Mouse (Mus musculus) limb, embryonic 12.5 days (tissue): Measurements from ENCODE around the gene Nlrp9b. TPM values are rescaled to one million over a fixed set of nuclear protein-coding genes. Genes with fewer than 3 reads are reported as not detected.
"Not testable (repeated sequence)": the region's sequence is repeated elsewhere in the genome, so short reads cannot be mapped to it uniquely, and the experiment has no call there.

ENCODE experiments used
- ATAC-seq: fragments of 200-750 bp; cut with Nextera tagmentation; 2 replicates; pipeline ENCODE4 v1.8.0; 2017; ENCODE audit warnings: low read depth, moderate TSS enrichment; ENCODE audit not compliant: insufficient number of reproducible peaks, insufficient read depth, low FRiP score, low TSS enrichment
- H3K27ac ChIP-seq: fragments of 300-500 bp; sonication (generic); 2 replicates; pipeline ENCODE4 v1.5.1; 2016; ENCODE audit warnings: mild to moderate bottlenecking, moderate library complexity
- H3K27me3 ChIP-seq: fragments of 300-500 bp; sonication (generic); 2 replicates; pipeline ENCODE4 v1.6.1; 2016; ENCODE audit warnings: mild to moderate bottlenecking, moderate library complexity
- H3K36me3 ChIP-seq: fragments of 300-500 bp; sonication (generic); 2 replicates; pipeline ENCODE4 v1.6.1; 2016; ENCODE audit warnings: mild to moderate bottlenecking, moderate library complexity
- H3K4me1 ChIP-seq: fragments of 300-500 bp; sonication (generic); replicated peaks from 2 replicates; pipeline ENCODE4 v1.6.1; 2016
- H3K4me2 ChIP-seq: fragments of 300-500 bp; sonication (generic); 2 replicates; pipeline ENCODE4 v1.6.1; 2016; ENCODE audit warnings: mild to moderate bottlenecking, moderate library complexity
- H3K4me3 ChIP-seq: fragments of 300-500 bp; sonication (generic); replicated peaks from 2 replicates; pipeline ENCODE4 v1.5.1; 2016; ENCODE audit warnings: mild to moderate bottlenecking
- H3K9ac ChIP-seq: fragments of 300-500 bp; sonication (generic); replicated peaks from 2 replicates; pipeline ENCODE4 v1.6.1; 2016; ENCODE audit warnings: mild to moderate bottlenecking, moderate library complexity
- H3K9me3 ChIP-seq: fragments of 300-500 bp; sonication (generic); 2 replicates; pipeline ENCODE4 v1.6.1; 2016; ENCODE audit warnings: mild to moderate bottlenecking, moderate library complexity
- WGBS: fragments of 180-500 bp; shearing (Covaris S2); methylation state at CpG from one replicate; pipeline ENCODE4 v1.1.7; 2016; 5-methylcytosine and 5-hydroxymethylcytosine counted together
- polyA plus RNA-seq: library from polyadenylated mRNA; unstranded; fragments of >200 nt; fragmentation: Nextera tagmentation; extraction: Ambion mirVana; gene quantifications from 2 replicates; pipeline ENCODE4 v1.2.1, GENCODE M21; 2016

Nlrp9b gene
- not detected in 2 replicates for polyA plus RNA-seq

- H3K4me1 ChIP-seq, H3K36me3 ChIP-seq, H3K4me2 ChIP-seq, H3K4me3 ChIP-seq, H3K9ac ChIP-seq, ATAC-seq, H3K27me3 ChIP-seq, H3K27ac ChIP-seq: not testable (repeated sequence)
- H3K9me3 ChIP-seq, result peaks cover 23% of the 10 kb centered on the region
- WGBS, result 62% methylated on average over 8 of the region's 8 CpGs
Measured at GRCm38 (mm10) chr7:19991165-19991564, at the start of gene Nlrp9b. Gene Nlrp9b, plus strand, starts transcription at chr7:19991465.

GRCm38 (mm10) chr7:19944709-19945108 is 46.6 kb upstream of the Nlrp9b start:
- Histone ChIP-seq H3K9ac (no peak overlapping the region), H3K36me3 (no peaks in the 10 kb centered on the region), H3K4me3 (no peak overlapping the region), H3K4me2 (no peak overlapping the region), H3K27me3 (no peaks in the 10 kb centered on the region), H3K27ac (no peak overlapping the region), H3K9me3 (no peaks in the 10 kb centered on the region), H3K4me1 (no peaks in the 10 kb centered on the region; the same call in 1 of the 2 replicates)
- 87% methylated on average over 8 of the region's 8 CpGs for WGBS
- no peak for ATAC-seq

- Histone ChIP-seq H3K27ac (no peak overlapping the region), H3K4me1 (no peaks in the 10 kb centered on the region), H3K27me3 (no peaks in the 10 kb centered on the region), H3K9ac (no peak overlapping the region), H3K9me3 (no peaks in the 10 kb centered on the region), H3K4me2 (no peak overlapping the region), H3K36me3 (no peaks in the 10 kb centered on the region), H3K4me3 (no peak overlapping the region)
- WGBS, result 94% methylated on average over 5 of the region's 5 CpGs
- ATAC-seq, result no peak
Measured at GRCm38 (mm10) chr7:19945201-19945600, 46.1 kb upstream of the Nlrp9b start.

GRCm38 (mm10) chr7:19945821-19946515 is 45.3 kb upstream of the Nlrp9b start:
- Histone ChIP-seq H3K9ac (no peak overlapping the region), H3K27ac (no peak overlapping the region), H3K9me3 (no peaks in the 10 kb centered on the region), H3K4me2 (no peak overlapping the region), H3K4me3 (no peak overlapping the region), H3K4me1 (no peaks in the 10 kb centered on the region), H3K36me3 (no peaks in the 10 kb centered on the region), H3K27me3 (no peaks in the 10 kb centered on the region)
- 76% methylated on average over 13 of the region's 13 CpGs for WGBS
- no peak for ATAC-seq

GRCm38 (mm10) chr7:19948956-19949355 is 42.3 kb upstream of the Nlrp9b start:
- Histone ChIP-seq H3K27ac (no peak overlapping the region), H3K36me3 (no peaks in the 10 kb centered on the region), H3K9me3 (no peaks in the 10 kb centered on the region), H3K27me3 (no peaks in the 10 kb centered on the region), H3K4me1 (no peaks in the 10 kb centered on the region), H3K4me3 (no peak overlapping the region), H3K4me2 (no peak overlapping the region), H3K9ac (no peak overlapping the region)
- 75% methylated on average over 12 of the region's 12 CpGs for WGBS
- no peak for ATAC-seq

GRCm38 (mm10) chr7:19949996-19950395 is 41.3 kb upstream of the Nlrp9b start:
- Histone ChIP-seq H3K4me2 (no peak overlapping the region), H3K4me1 (no peaks in the 10 kb centered on the region), H3K9me3 (no peaks in the 10 kb centered on the region), H3K27ac (no peak overlapping the region), H3K27me3 (no peaks in the 10 kb centered on the region), H3K4me3 (no peak overlapping the region), H3K9ac (no peak overlapping the region), H3K36me3 (no peaks in the 10 kb centered on the region)
- WGBS, result 48% methylated on average over 10 of the region's 10 CpGs
- no peak for ATAC-seq

GRCm38 (mm10) chr7:19950589-19950988 is 40.7 kb upstream of the Nlrp9b start, which contains the start of gene Igsf23:
Gene Igsf23, minus strand, starts transcription at chr7:19950756.
- Histone ChIP-seq H3K36me3 (no peaks in the 10 kb centered on the region), H3K9ac (no peak within 1 kb of the TSS), H3K9me3 (no peaks in the 10 kb centered on the region), H3K4me1 (no peaks in the 10 kb centered on the region), H3K27ac (no peak within 1 kb of the TSS), H3K4me3 (no peak within 1 kb of the TSS), H3K27me3 (no peaks in the 10 kb centered on the region), H3K4me2 (no peak within 1 kb of the TSS)
- peak; percentile 29; the same call in 1 of the 2 replicates for ATAC-seq
- WGBS, result 55% methylated on average over 9 of the region's 9 CpGs

- ATAC-seq, result no peak
- no peak overlapping the region for H3K4me3 ChIP-seq
- no peaks in the 10 kb centered on the region for H3K4me1 ChIP-seq
- no peak overlapping the region for H3K9ac ChIP-seq
- H3K36me3 ChIP-seq, result no peaks in the 10 kb centered on the region
- no peak overlapping the region for H3K27ac ChIP-seq
- WGBS, result 77% methylated on average over 10 of the region's 10 CpGs
- H3K9me3 ChIP-seq, result no peaks in the 10 kb centered on the region
- no peaks in the 10 kb centered on the region for H3K27me3 ChIP-seq
- H3K4me2 ChIP-seq, result no peak overlapping the region
Measured at GRCm38 (mm10) chr7:19952320-19952986, 38.8 kb upstream of the Nlrp9b start.

GRCm38 (mm10) chr7:19953054-19953453 is 38.2 kb upstream of the Nlrp9b start:
- H3K27me3 ChIP-seq, result no peaks in the 10 kb centered on the region
- no peaks in the 10 kb centered on the region for H3K9me3 ChIP-seq
- no peak overlapping the region for H3K4me2 ChIP-seq
- 52% methylated on average over 9 of the region's 9 CpGs for WGBS
- no peaks in the 10 kb centered on the region for H3K36me3 ChIP-seq
- no peak for ATAC-seq
- no peaks in the 10 kb centered on the region for H3K4me1 ChIP-seq
- no peak overlapping the region for H3K9ac ChIP-seq
- no peak overlapping the region for H3K4me3 ChIP-seq
- no peak overlapping the region for H3K27ac ChIP-seq

- H3K27ac ChIP-seq, result no peak overlapping the region
- no peaks in the 10 kb centered on the region for H3K4me1 ChIP-seq
- H3K9me3 ChIP-seq, result no peaks in the 10 kb centered on the region
- no peak overlapping the region for H3K9ac ChIP-seq
- H3K36me3 ChIP-seq, result no peaks in the 10 kb centered on the region
- H3K27me3 ChIP-seq, result no peaks in the 10 kb centered on the region
- H3K4me2 ChIP-seq, result no peak overlapping the region
- ATAC-seq, result no peak
- H3K4me3 ChIP-seq, result no peak overlapping the region
- 66% methylated on average over 4 of the region's 4 CpGs for WGBS
Measured at GRCm38 (mm10) chr7:19955861-19956260, 35.4 kb upstream of the Nlrp9b start.

- no peaks in the 10 kb centered on the region for H3K9me3 ChIP-seq
- H3K4me3 ChIP-seq, result no peak overlapping the region
- no peaks in the 10 kb centered on the region for H3K4me1 ChIP-seq
- 2% methylated on average over 7 of the region's 7 CpGs for WGBS
- H3K27ac ChIP-seq, result no peak overlapping the region
- no peaks in the 10 kb centered on the region for H3K36me3 ChIP-seq
- no peak overlapping the region for H3K4me2 ChIP-seq
- no peak overlapping the region for H3K9ac ChIP-seq
- ATAC-seq, result no peak
- no peaks in the 10 kb centered on the region for H3K27me3 ChIP-seq
Measured at GRCm38 (mm10) chr7:19956341-19956781, 34.9 kb upstream of the Nlrp9b start.
